Mouse (Mus musculus): ENCODE results near the gene Ccnt1. TPM values are rescaled to one million over a fixed set of nuclear protein-coding genes. Genes with fewer than 3 reads are reported as not detected.
"Not testable (repeated sequence)": the region's sequence is repeated elsewhere in the genome, so short reads cannot be mapped to it uniquely, and the experiment has no call there.

Gene Ccnt1
- polyA plus RNA-seq, 1 experiment: 26.8 TPM

GRCm38 (mm10) chr15:98528066-98528563, 42.6 kb downstream of the Ccnt1 start:
- no peak for TF ChIP-seq POLR2A (IDR thresholded peaks at IDR 0.05; ENCODE audit: control insufficient read depth, extremely low read depth, insufficient read depth, low read length, poor library complexity)
- TF ChIP-seq CTCF (IDR thresholded peaks at IDR 0.05; ENCODE audit: borderline replicate concordance, control insufficient read depth, extremely low read depth, insufficient read depth, low read length, poor library complexity): no peak
- H3K27me3 ChIP-seq (ENCODE audit: control insufficient read depth, insufficient read depth, low read length): no peaks in the 10 kb centered on the region
- H3K4me1 ChIP-seq (replicated peaks; ENCODE audit: control insufficient read depth, insufficient read depth, low read length): peaks cover 8% of the 10 kb centered on the region
- 87% methylated on average over 5 of the region's 5 CpGs for WGBS
- H3K4me3 ChIP-seq (ENCODE audit: control insufficient read depth, insufficient read depth, low read length): no peak overlapping the region
- H3K36me3 ChIP-seq (ENCODE audit: control insufficient read depth, insufficient read depth, low read length): peaks cover 83% of the 10 kb centered on the region
- H3K27ac ChIP-seq (ENCODE audit: control insufficient read depth, insufficient read depth, low read length): no peak overlapping the region
- no peak for DNase-seq

- Histone ChIP-seq H3K27me3 (ENCODE audit: control insufficient read depth, insufficient read depth, low read length) (no peaks in the 10 kb centered on the region), H3K4me1 (replicated peaks; ENCODE audit: control insufficient read depth, insufficient read depth, low read length) (peaks cover under 1% of the 10 kb centered on the region), H3K4me3 (ENCODE audit: control insufficient read depth, insufficient read depth, low read length) (no peak overlapping the region), H3K36me3 (ENCODE audit: control insufficient read depth, insufficient read depth, low read length) (peaks cover 92% of the 10 kb centered on the region), H3K27ac (ENCODE audit: control insufficient read depth, insufficient read depth, low read length) (no peak overlapping the region)
- TF ChIP-seq POLR2A (IDR thresholded peaks at IDR 0.05; ENCODE audit: control insufficient read depth, extremely low read depth, insufficient read depth, low read length, poor library complexity) (no peak), CTCF (IDR thresholded peaks at IDR 0.05; ENCODE audit: borderline replicate concordance, control insufficient read depth, extremely low read depth, insufficient read depth, low read length, poor library complexity) (no peak)
- WGBS: 91% methylated on average over 5 of the region's 5 CpGs
- no peak for DNase-seq
Observed at GRCm38 (mm10) chr15:98527056-98527771, 43.5 kb downstream of the Ccnt1 start.

- H3K27ac ChIP-seq (ENCODE audit: control insufficient read depth, insufficient read depth, low read length): no peak overlapping the region
- H3K4me1 ChIP-seq (replicated peaks; ENCODE audit: control insufficient read depth, insufficient read depth, low read length): no peaks in the 10 kb centered on the region
- no peak overlapping the region for H3K4me3 ChIP-seq (ENCODE audit: control insufficient read depth, insufficient read depth, low read length)
- 94% methylated on average over 5 of the region's 5 CpGs for WGBS
- H3K36me3 ChIP-seq (ENCODE audit: control insufficient read depth, insufficient read depth, low read length): peaks cover 96% of the 10 kb centered on the region
- no peak for DNase-seq
- no peak for TF ChIP-seq CTCF (IDR thresholded peaks at IDR 0.05; ENCODE audit: borderline replicate concordance, control insufficient read depth, extremely low read depth, insufficient read depth, low read length, poor library complexity)
- no peak for TF ChIP-seq POLR2A (IDR thresholded peaks at IDR 0.05; ENCODE audit: control insufficient read depth, extremely low read depth, insufficient read depth, low read length, poor library complexity)
- H3K27me3 ChIP-seq (ENCODE audit: control insufficient read depth, insufficient read depth, low read length): no peaks in the 10 kb centered on the region
Observed at GRCm38 (mm10) chr15:98526057-98526456, 44.7 kb downstream of the Ccnt1 start.

- Histone ChIP-seq H3K4me3 (ENCODE audit: control insufficient read depth, insufficient read depth, low read length) (no peak overlapping the region), H3K4me1 (replicated peaks; ENCODE audit: control insufficient read depth, insufficient read depth, low read length) (0 out of 2 replicates have a peak, but pooled peaks cover 2% of the 10 kb centered on the region), H3K27me3 (ENCODE audit: control insufficient read depth, insufficient read depth, low read length) (no peaks in the 10 kb centered on the region), H3K27ac (ENCODE audit: control insufficient read depth, insufficient read depth, low read length) (no peak overlapping the region), H3K36me3 (ENCODE audit: control insufficient read depth, insufficient read depth, low read length) (peaks cover 71% of the 10 kb centered on the region)
- DNase-seq: no peak
- WGBS: 60% methylated on average over 3 of the region's 3 CpGs
- no peak for TF ChIP-seq POLR2A (IDR thresholded peaks at IDR 0.05; ENCODE audit: control insufficient read depth, extremely low read depth, insufficient read depth, low read length, poor library complexity)
- TF ChIP-seq CTCF (IDR thresholded peaks at IDR 0.05; ENCODE audit: borderline replicate concordance, control insufficient read depth, extremely low read depth, insufficient read depth, low read length, poor library complexity): no peak
Observed at GRCm38 (mm10) chr15:98521245-98521644, 49.5 kb downstream of the Ccnt1 start.

- TF ChIP-seq POLR2A (IDR thresholded peaks at IDR 0.05; ENCODE audit: control insufficient read depth, extremely low read depth, insufficient read depth, low read length, poor library complexity): no peak
- peak; percentile 72; the same call in 1 of the 2 replicates for TF ChIP-seq CTCF (IDR thresholded peaks at IDR 0.05; ENCODE audit: borderline replicate concordance, control insufficient read depth, extremely low read depth, insufficient read depth, low read length, poor library complexity)
- H3K27ac ChIP-seq (ENCODE audit: control insufficient read depth, insufficient read depth, low read length): no peak overlapping the region
- 77% methylated on average over 16 of the region's 16 CpGs for WGBS
- no peak overlapping the region for H3K4me3 ChIP-seq (ENCODE audit: control insufficient read depth, insufficient read depth, low read length)
- H3K4me1 ChIP-seq (replicated peaks; ENCODE audit: control insufficient read depth, insufficient read depth, low read length): peaks cover 24% of the 10 kb centered on the region
- peaks cover 36% of the 10 kb centered on the region for H3K36me3 ChIP-seq (ENCODE audit: control insufficient read depth, insufficient read depth, low read length)
- H3K27me3 ChIP-seq (ENCODE audit: control insufficient read depth, insufficient read depth, low read length): no peaks in the 10 kb centered on the region
- peak; percentile 74 for DNase-seq
Observed at GRCm38 (mm10) chr15:98517380-98518355, 53.1 kb downstream of the Ccnt1 start.

GRCm38 (mm10) chr15:98514845-98515244, 55.9 kb downstream of the Ccnt1 start:
- H3K27ac ChIP-seq (ENCODE audit: control insufficient read depth, insufficient read depth, low read length): peak overlapping the region; percentile 91
- H3K4me3 ChIP-seq (ENCODE audit: control insufficient read depth, insufficient read depth, low read length); DNase-seq; H3K27me3 ChIP-seq (ENCODE audit: control insufficient read depth, insufficient read depth, low read length): not testable (repeated sequence)
- H3K4me1 ChIP-seq (replicated peaks; ENCODE audit: control insufficient read depth, insufficient read depth, low read length): peaks cover 36% of the 10 kb centered on the region
- 87% methylated on average over 2 of the region's 2 CpGs for WGBS
- peaks cover 10% of the 10 kb centered on the region for H3K36me3 ChIP-seq (ENCODE audit: control insufficient read depth, insufficient read depth, low read length)
